Mouse (Mus musculus): Measurements from ENCODE around the gene Csrnp3.

Gene Csrnp3

GRCm38 (mm10) chr2:65870919-65871582 lies 25.5 kb downstream of the Csrnp3 start:
- WGBS, result 32% methylated on average over 12 of the region's 12 CpGs

GRCm38 (mm10) chr2:65891590-65891989 lies 46.0 kb downstream of the Csrnp3 start:
- WGBS, result 72% methylated on average over 3 of the region's 3 CpGs

GRCm38 (mm10) chr2:65893241-65893640 lies 47.7 kb downstream of the Csrnp3 start:
- 76% methylated on average over 8 of the region's 8 CpGs for WGBS

GRCm38 (mm10) chr2:65894299-65894698 lies 48.7 kb downstream of the Csrnp3 start:
- WGBS, result 58% methylated on average over 5 of the region's 5 CpGs

GRCm38 (mm10) chr2:65896542-65896941 lies 51.0 kb downstream of the Csrnp3 start:
- 13% methylated on average over 5 of the region's 5 CpGs for WGBS

GRCm38 (mm10) chr2:65897084-65897483 lies 51.5 kb downstream of the Csrnp3 start:
- 25% methylated on average over 4 of the region's 4 CpGs for WGBS

GRCm38 (mm10) chr2:65899478-65899877 lies 53.9 kb downstream of the Csrnp3 start:
- WGBS, result 79% methylated on average over 2 of the region's 2 CpGs

GRCm38 (mm10) chr2:65908526-65908925 lies 63.0 kb downstream of the Csrnp3 start:
- 57% methylated on average over 3 of the region's 3 CpGs for WGBS

GRCm38 (mm10) chr2:65909724-65910521 lies 64.4 kb downstream of the Csrnp3 start:
- 23% methylated on average over 13 of the region's 13 CpGs for WGBS

GRCm38 (mm10) chr2:65915994-65916393 lies 70.4 kb downstream of the Csrnp3 start:
- WGBS, result 83% methylated on average over 7 of the region's 7 CpGs

- WGBS, result 30% methylated on average over 9 of the region's 9 CpGs
These were observed 75.3 kb downstream of the Csrnp3 start for GRCm38 (mm10) chr2:65920651-65921412.

GRCm38 (mm10) chr2:65925363-65925941 lies 79.9 kb downstream of the Csrnp3 start:
- WGBS, result 57% methylated on average over 15 of the region's 15 CpGs

- WGBS, result 51% methylated on average over 8 of the region's 8 CpGs
These were observed 81.6 kb downstream of the Csrnp3 start for GRCm38 (mm10) chr2:65926935-65927708.

GRCm38 (mm10) chr2:65929286-65929685 lies 83.7 kb downstream of the Csrnp3 start:
- 46% methylated on average over 3 of the region's 3 CpGs for WGBS

- 35% methylated on average over 11 of the region's 11 CpGs for WGBS
These were observed 84.4 kb downstream of the Csrnp3 start for GRCm38 (mm10) chr2:65929927-65930326.

- 32% methylated on average over 7 of the region's 7 CpGs for whole genome bisulfite sequencing
These were observed 85.7 kb downstream of the Csrnp3 start for GRCm38 (mm10) chr2:65931313-65931712.

- 2% methylated on average over 11 of the region's 11 CpGs for WGBS
These were observed 86.3 kb downstream of the Csrnp3 start for GRCm38 (mm10) chr2:65931841-65932311.

- WGBS, result 22% methylated on average over 2 of the region's 2 CpGs
These were observed 88.5 kb downstream of the Csrnp3 start for GRCm38 (mm10) chr2:65934099-65934498.

- WGBS, result 36% methylated on average over 3 of the region's 3 CpGs
These were observed 93.3 kb downstream of the Csrnp3 start for GRCm38 (mm10) chr2:65938900-65939299.

GRCm38 (mm10) chr2:65940351-65940750 lies 94.8 kb downstream of the Csrnp3 start:
- 41% methylated on average over 5 of the region's 5 CpGs for WGBS

- 88% methylated on average over 4 of the region's 4 CpGs for WGBS
These were observed 96.8 kb downstream of the Csrnp3 start for GRCm38 (mm10) chr2:65942346-65942745.
